Mouse (Mus musculus) embryonic facial prominence, embryonic 14.5 days (tissue): ENCODE results near the gene Mecr. TPM values are rescaled to one million over a fixed set of nuclear protein-coding genes. Genes with fewer than 3 reads are reported as not detected.
A peak's percentile ranks its signal among the peaks of the same experiment; 100 is the strongest.

ENCODE experiments used
- ATAC-seq: fragments of 200-750 bp; cut with Nextera tagmentation; 2 replicates; pipeline ENCODE4 v1.8.0; 2017; ENCODE audit warnings: low read depth, moderate number of reproducible peaks, moderate TSS enrichment
- DNase-seq: peaks from one replicate; pipeline ENCODE4 v3.0.0-alpha.2; 2015; ENCODE audit warnings: low spot score
- H3K27ac ChIP-seq: fragments of 300-500 bp; sonication (generic); replicated peaks from 2 replicates; pipeline ENCODE4 v1.5.1; 2014; ENCODE audit warnings: low read depth, mild to moderate bottlenecking, low read length, moderate library complexity
- H3K27me3 ChIP-seq: fragments of 300-500 bp; sonication (generic); replicated peaks from 2 replicates; pipeline ENCODE4 v1.6.1; 2014; ENCODE audit warnings: low read length; ENCODE audit not compliant: control insufficient read depth, insufficient read depth
- H3K36me3 ChIP-seq: fragments of 300-500 bp; sonication (generic); 2 replicates; pipeline ENCODE4 v1.6.1; 2014; ENCODE audit warnings: low read length, mixed read lengths; ENCODE audit not compliant: control insufficient read depth, insufficient read depth
- H3K4me1 ChIP-seq: fragments of 300-500 bp; sonication (generic); 2 replicates; pipeline ENCODE4 v1.6.1; 2014; ENCODE audit warnings: antibody characterized with exemption, low read length; ENCODE audit not compliant: control insufficient read depth, insufficient read depth
- H3K4me2 ChIP-seq: fragments of 300-500 bp; sonication (generic); 2 replicates; pipeline ENCODE4 v1.6.1; 2014; ENCODE audit warnings: low read depth, mild to moderate bottlenecking, low read length, moderate library complexity, mixed read lengths
- H3K4me3 ChIP-seq: fragments of 300-500 bp; sonication (generic); 2 replicates; pipeline ENCODE4 v1.5.1; 2014; ENCODE audit warnings: low read depth, mild to moderate bottlenecking, low read length
- H3K9ac ChIP-seq: fragments of 300-500 bp; sonication (generic); 2 replicates; pipeline ENCODE4 v1.6.1; 2014; ENCODE audit warnings: low read depth, mild to moderate bottlenecking, low read length, moderate library complexity, mixed read lengths
- H3K9me3 ChIP-seq: fragments of 300-500 bp; sonication (generic); 2 replicates; pipeline ENCODE4 v1.6.1; 2016; ENCODE audit warnings: low read length; ENCODE audit not compliant: control insufficient read depth
- WGBS: fragments of 180-500 bp; shearing (Covaris S2); extraction: QIAGEN DNeasy Blood & Tissue Kit; methylation state at CpG from one replicate; pipeline ENCODE4 v1.1.7; 2014; 5-methylcytosine and 5-hydroxymethylcytosine counted together
- polyA plus RNA-seq: library from polyadenylated mRNA; unstranded; fragments of >200 nt; fragmentation: Nextera tagmentation; extraction: Ambion mirVana; gene quantifications from 2 replicates; pipeline ENCODE4 v1.2.1, GENCODE M21; 2014

Mecr gene
- polyA plus RNA-seq, 1 experiment from 2014 or later, result 34.3 TPM

GRCm38 (mm10) chr4:131812458-131812857 is 30.8 kb upstream of the Mecr start:
- WGBS, result 61% methylated on average over 11 of the region's 11 CpGs
- ATAC-seq, result no peak
- Histone ChIP-seq H3K4me2 (no peak overlapping the region), H3K36me3 (0 out of 2 replicates have a peak, but pooled peaks cover 5% of the 10 kb centered on the region), H3K27me3 (no peaks in the 10 kb centered on the region), H3K4me1 (no peaks in the 10 kb centered on the region), H3K4me3 (no peak overlapping the region), H3K9me3 (no peaks in the 10 kb centered on the region), H3K9ac (no peak overlapping the region; the same call in 1 of the 2 replicates), H3K27ac (no peak overlapping the region)
- DNase-seq, result no peak

DNA sequence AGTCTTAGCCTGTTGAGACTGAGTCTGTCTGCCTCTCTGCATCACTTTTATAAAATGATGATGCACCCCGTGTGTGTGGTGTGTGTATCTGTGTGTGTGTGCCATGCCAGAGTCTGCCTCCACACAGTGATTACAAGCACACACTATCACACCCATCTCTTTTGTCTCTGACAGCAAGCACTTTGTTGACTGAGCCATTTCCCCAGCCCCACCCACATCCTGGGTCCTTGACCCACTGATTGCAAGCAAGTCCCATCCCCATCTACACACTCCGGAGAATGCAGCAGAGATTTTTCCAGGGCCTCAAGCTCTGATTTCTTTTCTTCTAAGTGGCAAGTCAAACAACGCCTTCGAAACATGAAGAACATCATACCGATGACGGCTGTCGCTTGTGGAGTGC is 29.5 kb upstream of the Mecr start:
- no peak overlapping the region for H3K4me3 ChIP-seq
- 87% methylated on average over 7 of the region's 7 CpGs for WGBS

DNA sequence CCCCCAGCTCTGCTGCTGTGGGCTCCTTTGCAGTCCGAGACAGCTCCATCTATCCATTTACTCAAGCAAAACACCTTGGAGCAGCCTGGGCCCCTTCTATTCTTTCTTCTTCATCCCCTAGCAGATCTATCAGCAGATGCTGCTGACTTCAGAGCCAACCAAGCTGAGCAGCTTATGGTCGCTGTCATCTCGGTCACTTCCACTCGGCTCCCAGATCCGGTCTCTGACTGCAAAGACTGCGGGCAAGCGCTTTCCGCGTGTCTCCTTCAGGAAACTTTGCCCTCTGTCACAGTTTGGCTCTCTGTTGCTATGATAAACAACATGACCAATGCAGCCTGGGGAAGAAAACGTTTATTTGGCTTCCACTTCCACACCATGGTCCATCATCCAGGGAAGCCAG is 28.4 kb upstream of the Mecr start:
- Histone ChIP-seq H3K4me1 (no peaks in the 10 kb centered on the region), H3K9me3 (no peaks in the 10 kb centered on the region), H3K4me2 (no peak overlapping the region), H3K27me3 (no peaks in the 10 kb centered on the region), H3K4me3 (no peak overlapping the region), H3K27ac (no peak overlapping the region), H3K9ac (no peak overlapping the region), H3K36me3 (0 out of 2 replicates have a peak, but pooled peaks cover 5% of the 10 kb centered on the region)
- ATAC-seq, result no peak
- no peak for DNase-seq
- WGBS, result 86% methylated on average over 10 of the region's 10 CpGs

More for the DNA sequence above, 29.5 kb upstream of the Mecr start:
- Histone ChIP-seq H3K27me3 (no peaks in the 10 kb centered on the region), H3K4me2 (no peak overlapping the region), H3K36me3 (0 out of 2 replicates have a peak, but pooled peaks cover 5% of the 10 kb centered on the region), H3K9me3 (no peaks in the 10 kb centered on the region), H3K4me1 (no peaks in the 10 kb centered on the region), H3K27ac (no peak overlapping the region), H3K9ac (no peak overlapping the region)
- no peak for DNase-seq
- no peak for ATAC-seq

GRCm38 (mm10) chr4:131815774-131816173 is 27.5 kb upstream of the Mecr start:
- Histone ChIP-seq H3K36me3 (0 out of 2 replicates have a peak, but pooled peaks cover 5% of the 10 kb centered on the region), H3K9ac (no peak overlapping the region), H3K27ac (no peak overlapping the region), H3K4me1 (no peaks in the 10 kb centered on the region), H3K4me2 (no peak overlapping the region), H3K4me3 (no peak overlapping the region), H3K9me3 (no peaks in the 10 kb centered on the region), H3K27me3 (no peaks in the 10 kb centered on the region)
- 80% methylated on average over 10 of the region's 10 CpGs for WGBS
- ATAC-seq, result no peak
- DNase-seq, result no peak

- ATAC-seq (no peak), DNase-seq (no peak)
- 0 out of 2 replicates have a peak, but pooled peaks cover 5% of the 10 kb centered on the region for H3K36me3 ChIP-seq
- H3K9ac ChIP-seq, result no peak overlapping the region
- H3K27me3 ChIP-seq, result no peaks in the 10 kb centered on the region
- 67% methylated on average over 21 of the region's 23 CpGs for WGBS
- no peak overlapping the region for H3K4me3 ChIP-seq
- no peaks in the 10 kb centered on the region for H3K9me3 ChIP-seq
- H3K4me2 ChIP-seq, result no peak overlapping the region
- no peak overlapping the region for H3K27ac ChIP-seq
- peaks cover 9% of the 10 kb centered on the region; the same call in 1 of the 2 replicates for H3K4me1 ChIP-seq
These were observed 24.3 kb upstream of the Mecr start for GRCm38 (mm10) chr4:131818926-131819325.

- WGBS, result 32% methylated on average over 15 of the region's 16 CpGs
- Histone ChIP-seq H3K9ac (no peak overlapping the region), H3K4me1 (peaks cover 22% of the 10 kb centered on the region), H3K4me2 (no peak overlapping the region), H3K4me3 (no peak overlapping the region), H3K27ac (no peak overlapping the region; the same call in 1 of the 2 replicates), H3K9me3 (no peaks in the 10 kb centered on the region), H3K36me3 (0 out of 2 replicates have a peak, but pooled peaks cover 5% of the 10 kb centered on the region), H3K27me3 (no peaks in the 10 kb centered on the region)
- DNase-seq (peak; percentile 68), ATAC-seq (peak; percentile 60)
These were observed 22.0 kb upstream of the Mecr start for GRCm38 (mm10) chr4:131821161-131821731.

DNA sequence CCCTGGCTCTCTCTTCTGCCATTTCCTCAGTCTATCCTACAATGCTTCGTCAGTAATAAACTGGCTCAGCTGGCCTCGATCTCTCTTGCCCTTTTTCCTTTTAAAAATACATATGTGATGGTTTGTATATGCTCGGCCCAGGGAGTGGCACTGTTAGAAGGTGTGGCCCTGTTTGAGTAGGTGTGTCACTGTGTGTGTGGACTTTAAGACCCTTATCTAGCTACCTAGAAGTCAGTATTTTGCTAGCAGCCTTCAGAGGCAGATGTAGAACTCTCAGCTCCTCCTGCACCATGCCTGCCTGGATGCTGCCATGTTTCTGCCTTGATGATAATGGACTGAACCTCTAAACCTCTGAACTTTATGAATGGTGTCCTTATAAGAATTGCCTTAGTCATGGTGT is 20.7 kb upstream of the Mecr start:
- H3K4me1 ChIP-seq, result peaks cover 35% of the 10 kb centered on the region
- ATAC-seq (no peak), DNase-seq (no peak)
- no peaks in the 10 kb centered on the region for H3K9me3 ChIP-seq
- no peaks in the 10 kb centered on the region for H3K27me3 ChIP-seq
- 91% methylated on average over 3 of the region's 3 CpGs for WGBS
- H3K4me2 ChIP-seq, result no peak overlapping the region
- H3K4me3 ChIP-seq, result no peak overlapping the region
- H3K27ac ChIP-seq, result no peak overlapping the region
- H3K9ac ChIP-seq, result no peak overlapping the region
- no peaks in the 10 kb centered on the region for H3K36me3 ChIP-seq

DNA sequence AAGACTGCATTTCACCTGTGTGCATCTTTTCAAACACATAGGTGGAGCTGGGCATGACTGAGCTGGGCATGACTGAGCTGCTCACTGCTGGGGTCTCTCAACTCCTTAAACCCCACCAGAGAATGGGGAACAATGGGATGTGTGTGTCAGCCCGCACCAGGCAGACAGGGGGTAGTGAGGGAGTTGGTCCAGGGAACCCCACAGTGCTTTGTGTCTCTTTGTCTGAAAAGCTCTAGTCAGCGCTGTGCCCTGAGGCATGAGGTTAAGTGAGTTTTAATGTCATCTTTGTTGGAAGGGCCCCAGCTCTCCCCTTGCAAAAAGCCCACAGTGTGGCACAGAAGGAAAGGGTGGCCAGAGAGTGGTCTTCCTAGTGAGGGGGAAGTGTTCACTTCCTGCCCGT is 18.3 kb upstream of the Mecr start:
- peak overlapping the region; percentile 56 for H3K27ac ChIP-seq
- H3K9me3 ChIP-seq, result no peaks in the 10 kb centered on the region
- no peak for DNase-seq
- H3K4me1 ChIP-seq, result peaks cover 36% of the 10 kb centered on the region
- H3K4me2 ChIP-seq, result no peak overlapping the region
- no peaks in the 10 kb centered on the region for H3K27me3 ChIP-seq
- H3K4me3 ChIP-seq, result no peak overlapping the region
- ATAC-seq, result no peak
- WGBS, result 31% methylated on average over 3 of the region's 3 CpGs
- no peaks in the 10 kb centered on the region for H3K36me3 ChIP-seq
- no peak overlapping the region for H3K9ac ChIP-seq

DNA sequence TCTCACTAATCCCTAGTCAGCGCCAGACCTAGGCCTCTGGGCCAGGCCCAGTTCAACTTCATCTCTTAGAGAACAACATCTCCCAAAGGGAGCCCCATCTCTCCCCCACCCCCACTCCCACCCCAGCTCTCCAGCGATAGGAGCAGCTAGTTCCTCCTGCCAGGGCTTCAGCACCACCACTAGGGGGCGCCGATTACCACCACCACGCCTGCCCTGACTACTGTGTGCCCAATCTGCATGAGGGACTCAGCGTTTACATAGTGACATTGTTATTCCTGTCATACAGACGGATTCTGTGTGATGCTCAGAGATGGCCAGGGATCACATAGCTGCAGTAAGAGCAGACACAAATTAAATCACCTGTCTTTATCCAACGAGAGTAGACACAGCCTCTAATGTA is 17.4 kb upstream of the Mecr start:
- WGBS, result 43% methylated on average over 7 of the region's 8 CpGs
- H3K36me3 ChIP-seq, result no peaks in the 10 kb centered on the region
- H3K4me3 ChIP-seq, result no peak overlapping the region
- H3K4me2 ChIP-seq, result no peak overlapping the region
- no peak for DNase-seq
- no peak overlapping the region for H3K9ac ChIP-seq
- peak overlapping the region; percentile 81 for H3K27ac ChIP-seq
- H3K9me3 ChIP-seq, result no peaks in the 10 kb centered on the region
- H3K4me1 ChIP-seq, result peaks cover 36% of the 10 kb centered on the region
- no peak for ATAC-seq
- no peaks in the 10 kb centered on the region for H3K27me3 ChIP-seq
